Mouse (Mus musculus) bone marrow macrophage, adult 2 months (primary cell): ENCODE results near the gene Vstm5. TPM values are rescaled to one million over a fixed set of nuclear protein-coding genes. Genes with fewer than 3 reads are reported as not detected.

Experiments
- H3K27ac ChIP-seq: 2 replicates; pipeline ENCODE4 v1.5.1; 2012; ENCODE audit warnings: low read depth, low read length; ENCODE audit not compliant: insufficient read depth
- H3K4me1 ChIP-seq: 2 replicates; pipeline ENCODE4 v1.6.1; 2012; ENCODE audit warnings: low read length; ENCODE audit not compliant: control insufficient read depth, insufficient read depth
- H3K4me3 ChIP-seq: 2 replicates; pipeline ENCODE4 v1.5.1; 2012; ENCODE audit warnings: mild to moderate bottlenecking, low read length, moderate library complexity; ENCODE audit not compliant: insufficient read depth
- CTCF ChIP-seq: IDR thresholded peaks from 2 replicates; pipeline ENCODE4 v1.5.1; 2012; ENCODE audit warnings: low read depth, mild to moderate bottlenecking, low read length, moderate library complexity
- POLR2A ChIP-seq: IDR thresholded peaks from 2 replicates; pipeline ENCODE4 v1.6.1; 2012; ENCODE audit warnings: mild to moderate bottlenecking, low read depth, low read length, borderline replicate concordance
- polyA plus RNA-seq: library from polyadenylated mRNA; stranded (reverse); fragments of >200 nt; gene quantifications from 2 replicates; pipeline ENCODE4 v1.2.4, GENCODE M21; 2012; ENCODE audit not compliant: missing spikeins, insufficient read depth, insufficient read length

Vstm5 gene
- polyA plus RNA-seq, 1 experiment = not detected

- Histone ChIP-seq H3K27ac (no peak overlapping the region), H3K4me1 (no peaks in the 10 kb centered on the region), H3K4me3 (no peak overlapping the region)
- TF ChIP-seq POLR2A = no peak
- no peak for TF ChIP-seq CTCF
Observed at GRCm38 (mm10) chr9:15237516-15238296, 1.1 kb upstream of the Vstm5 start.

GRCm38 (mm10) chr9:15238297-15238990 lies 401 bp upstream of the Vstm5 start:
- TF ChIP-seq CTCF (no peak), POLR2A (no peak)
- no peak overlapping the region for H3K4me3 ChIP-seq
- no peak overlapping the region for H3K27ac ChIP-seq
- no peaks in the 10 kb centered on the region for H3K4me1 ChIP-seq

GRCm38 (mm10) chr9:15240006-15240405 lies 1.2 kb downstream of the Vstm5 start:
- Histone ChIP-seq H3K27ac (no peak overlapping the region), H3K4me3 (no peak overlapping the region), H3K4me1 (no peaks in the 10 kb centered on the region)
- TF ChIP-seq CTCF (no peak), POLR2A (no peak)

- H3K4me1 ChIP-seq = no peaks in the 10 kb centered on the region
- TF ChIP-seq CTCF (no peak), POLR2A (no peak)
- no peak overlapping the region for H3K4me3 ChIP-seq
Observed at GRCm38 (mm10) chr9:15240863-15241595, 2.2 kb downstream of the Vstm5 start.

GRCm38 (mm10) chr9:15241596-15241939 lies 2.7 kb downstream of the Vstm5 start:
- Histone ChIP-seq H3K27ac (no peak overlapping the region), H3K4me3 (no peak overlapping the region), H3K4me1 (no peaks in the 10 kb centered on the region)
- no peak for TF ChIP-seq CTCF

More at GRCm38 (mm10) chr9:15240863-15241595, 2.2 kb downstream of the Vstm5 start:
- H3K27ac ChIP-seq = no peak overlapping the region

GRCm38 (mm10) chr9:15242130-15242529 lies 3.3 kb downstream of the Vstm5 start:
- no peak overlapping the region for H3K27ac ChIP-seq
- H3K4me1 ChIP-seq = no peaks in the 10 kb centered on the region
- H3K4me3 ChIP-seq = no peak overlapping the region
- no peak for TF ChIP-seq POLR2A
- TF ChIP-seq CTCF = no peak

- TF ChIP-seq POLR2A (no peak), CTCF (no peak)
- H3K27ac ChIP-seq = no peak overlapping the region
- no peak overlapping the region for H3K4me3 ChIP-seq
- H3K4me1 ChIP-seq = no peaks in the 10 kb centered on the region
Observed at GRCm38 (mm10) chr9:15245319-15246075, 6.7 kb downstream of the Vstm5 start.

- Histone ChIP-seq H3K27ac (no peak overlapping the region), H3K4me3 (no peak overlapping the region), H3K4me1 (no peaks in the 10 kb centered on the region)
- no peak for TF ChIP-seq CTCF
- TF ChIP-seq POLR2A = no peak
Observed at GRCm38 (mm10) chr9:15250376-15250775, 11.5 kb downstream of the Vstm5 start.

GRCm38 (mm10) chr9:15252196-15252595 lies 13.4 kb downstream of the Vstm5 start:
- Histone ChIP-seq H3K4me3 (no peak overlapping the region), H3K27ac (no peak overlapping the region), H3K4me1 (no peaks in the 10 kb centered on the region)
- no peak for TF ChIP-seq CTCF
- TF ChIP-seq POLR2A = no peak
